Mouse (Mus musculus) lung, embryonic 16.5 days (tissue): ENCODE measurements around the gene Sgms2. TPM values are rescaled to one million over a fixed set of nuclear protein-coding genes. Genes with fewer than 3 reads are reported as not detected.

ENCODE experiments used
- ATAC-seq: fragments of 200-750 bp; cut with Nextera tagmentation; 2 replicates; pipeline ENCODE4 v1.8.0; 2017; ENCODE audit warnings: low read depth, mild to moderate bottlenecking, moderate library complexity
- H3K27ac ChIP-seq: fragments of 300-500 bp; sonication (generic); 2 replicates; pipeline ENCODE4 v1.5.1; 2014; ENCODE audit warnings: mild to moderate bottlenecking, control low read depth, low read length
- H3K27me3 ChIP-seq: fragments of 300-500 bp; sonication (generic); 2 replicates; pipeline ENCODE4 v1.6.1; 2014; ENCODE audit warnings: low read depth, low read length, mixed read lengths; ENCODE audit not compliant: control insufficient read depth, insufficient read depth
- H3K36me3 ChIP-seq: fragments of 300-500 bp; sonication (generic); 2 replicates; pipeline ENCODE4 v1.6.1; 2014; ENCODE audit warnings: low read length; ENCODE audit not compliant: control insufficient read depth, insufficient read depth
- H3K4me1 ChIP-seq: fragments of 300-500 bp; sonication (generic); replicated peaks from 2 replicates; pipeline ENCODE4 v1.6.1; 2014; ENCODE audit warnings: low read length, mixed read lengths; ENCODE audit not compliant: control insufficient read depth, insufficient read depth
- H3K4me2 ChIP-seq: fragments of 300-500 bp; sonication (generic); 2 replicates; pipeline ENCODE4 v1.6.1; 2014; ENCODE audit warnings: low read depth, low read length, control low read depth
- H3K4me3 ChIP-seq: fragments of 300-500 bp; sonication (generic); 2 replicates; pipeline ENCODE4 v1.5.1; 2014; ENCODE audit warnings: mild to moderate bottlenecking, low read length, control low read depth
- H3K9ac ChIP-seq: fragments of 300-500 bp; sonication (generic); 2 replicates; pipeline ENCODE4 v1.6.1; 2014; ENCODE audit warnings: low read length, control low read depth
- H3K9me3 ChIP-seq: fragments of 300-500 bp; sonication (generic); 2 replicates; pipeline ENCODE4 v1.6.1; 2016; ENCODE audit warnings: low read length; ENCODE audit not compliant: control insufficient read depth
- WGBS: fragments of 180-500 bp; shearing (Covaris S2); extraction: QIAGEN DNeasy Blood & Tissue Kit; methylation state at CpG from one replicate; pipeline ENCODE4 v1.1.7; 2014; 5-methylcytosine and 5-hydroxymethylcytosine counted together
- polyA plus RNA-seq: library from polyadenylated mRNA; unstranded; fragments of >200 nt; fragmentation: Nextera tagmentation; extraction: Ambion mirVana; gene quantifications from 2 replicates; pipeline ENCODE4 v1.2.1, GENCODE M21; 2015

Sgms2 gene
- polyA plus RNA-seq, 1 experiment from 2014 or later, result 4.0 TPM

DNA sequence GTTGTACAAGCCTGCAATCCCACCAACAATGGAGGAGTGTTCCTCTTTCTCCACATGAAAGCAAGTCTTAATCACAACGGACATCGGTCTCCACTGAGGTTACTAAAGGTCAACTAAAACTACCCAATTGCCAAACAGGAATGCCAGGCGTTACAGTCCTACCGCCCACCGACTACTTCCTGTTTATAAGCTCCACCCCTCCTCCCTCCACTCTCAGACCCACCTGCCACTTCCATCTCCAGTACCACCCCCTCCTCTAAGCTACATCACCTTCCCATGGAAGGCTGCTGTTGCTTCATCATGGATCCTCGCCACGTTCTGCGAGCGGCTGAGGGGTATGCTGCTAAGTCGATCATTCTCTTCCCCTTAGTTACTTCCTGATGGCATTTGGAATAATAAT, 15.2 kb downstream of the Sgms2 start:
- no peak overlapping the region for H3K27ac ChIP-seq
- H3K9ac ChIP-seq, result no peak overlapping the region
- H3K4me1 ChIP-seq, result peaks cover 3% of the 10 kb centered on the region; the same call in 1 of the 2 replicates
- H3K9me3 ChIP-seq, result no peaks in the 10 kb centered on the region; the same call in 1 of the 2 replicates
- no peak overlapping the region for H3K4me3 ChIP-seq
- 95% methylated on average over 10 of the region's 10 CpGs for whole genome bisulfite sequencing
- H3K36me3 ChIP-seq, result no peaks in the 10 kb centered on the region
- no peak for ATAC-seq
- no peaks in the 10 kb centered on the region for H3K27me3 ChIP-seq
- no peak overlapping the region for H3K4me2 ChIP-seq

GRCm38 (mm10) chr3:131474526-131474925, 16.7 kb downstream of the Sgms2 start:
- Histone ChIP-seq H3K9me3 (no peaks in the 10 kb centered on the region), H3K4me1 (peaks cover 5% of the 10 kb centered on the region; the same call in 1 of the 2 replicates), H3K36me3 (no peaks in the 10 kb centered on the region), H3K27me3 (no peaks in the 10 kb centered on the region), H3K9ac (no peak overlapping the region), H3K27ac (no peak overlapping the region), H3K4me3 (no peak overlapping the region), H3K4me2 (no peak overlapping the region)
- no peak for ATAC-seq
- 64% methylated on average over 13 of the region's 13 CpGs for WGBS

GRCm38 (mm10) chr3:131473496-131473895, 17.7 kb downstream of the Sgms2 start:
- Histone ChIP-seq H3K4me3 (no peak overlapping the region), H3K36me3 (no peaks in the 10 kb centered on the region), H3K4me2 (no peak overlapping the region), H3K27me3 (no peaks in the 10 kb centered on the region), H3K4me1 (peaks cover 5% of the 10 kb centered on the region; the same call in 1 of the 2 replicates), H3K9ac (no peak overlapping the region), H3K27ac (no peak overlapping the region), H3K9me3 (no peaks in the 10 kb centered on the region)
- 33% methylated on average over 1 of the region's 1 CpGs for WGBS
- ATAC-seq, result no peak

DNA sequence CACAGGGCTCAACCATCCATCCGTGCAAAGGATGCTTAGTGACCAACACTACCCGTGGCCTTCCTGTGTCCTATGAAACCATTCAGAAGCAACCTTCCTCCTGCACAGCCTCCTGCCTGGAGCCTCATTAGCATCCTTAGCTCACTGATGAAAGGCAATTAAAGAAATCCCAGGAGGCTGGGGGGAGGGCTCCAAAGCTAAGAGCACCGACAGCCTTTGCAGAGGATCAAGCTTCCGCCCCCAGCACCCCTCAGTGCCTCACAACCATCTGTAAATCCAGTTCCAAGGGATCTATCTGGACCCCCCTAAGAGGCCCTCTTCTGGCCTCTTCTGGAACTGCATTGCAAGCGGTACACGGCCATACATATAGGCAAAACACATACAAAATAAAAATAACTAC, 19.4 kb downstream of the Sgms2 start:
- no peak overlapping the region for H3K27ac ChIP-seq
- no peaks in the 10 kb centered on the region for H3K36me3 ChIP-seq
- H3K27me3 ChIP-seq, result no peaks in the 10 kb centered on the region
- no peaks in the 10 kb centered on the region for H3K9me3 ChIP-seq
- WGBS, result 64% methylated on average over 6 of the region's 6 CpGs
- no peak overlapping the region for H3K4me2 ChIP-seq
- H3K4me3 ChIP-seq, result no peak overlapping the region
- ATAC-seq, result no peak
- H3K4me1 ChIP-seq, result peaks cover 5% of the 10 kb centered on the region; the same call in 1 of the 2 replicates
- H3K9ac ChIP-seq, result no peak overlapping the region

DNA sequence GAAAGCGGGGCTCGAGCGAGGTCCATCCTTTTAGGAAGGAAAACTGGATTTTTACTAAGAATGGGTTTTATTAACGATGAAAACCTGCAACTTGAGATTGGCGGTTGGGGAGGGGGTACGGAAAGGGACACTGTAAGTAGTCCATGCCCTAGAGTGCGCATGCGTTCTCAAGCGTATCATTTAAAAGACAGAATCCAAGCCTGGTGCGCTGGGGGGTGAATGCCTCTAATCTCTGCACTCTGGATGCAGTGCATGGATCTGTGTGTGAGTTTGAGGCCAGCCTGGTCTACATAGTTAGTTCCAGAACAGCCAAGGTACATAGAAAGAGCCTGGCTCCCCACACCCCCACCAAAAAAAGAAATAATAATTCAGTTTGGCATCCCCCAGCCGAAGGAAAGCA, 19.8 kb downstream of the Sgms2 start:
- Histone ChIP-seq H3K36me3 (no peaks in the 10 kb centered on the region), H3K27me3 (no peaks in the 10 kb centered on the region), H3K9ac (no peak overlapping the region), H3K9me3 (no peaks in the 10 kb centered on the region), H3K27ac (no peak overlapping the region), H3K4me3 (no peak overlapping the region), H3K4me2 (no peak overlapping the region), H3K4me1 (peaks cover 5% of the 10 kb centered on the region; the same call in 1 of the 2 replicates)
- ATAC-seq, result no peak
- 69% methylated on average over 11 of the region's 11 CpGs for WGBS

DNA sequence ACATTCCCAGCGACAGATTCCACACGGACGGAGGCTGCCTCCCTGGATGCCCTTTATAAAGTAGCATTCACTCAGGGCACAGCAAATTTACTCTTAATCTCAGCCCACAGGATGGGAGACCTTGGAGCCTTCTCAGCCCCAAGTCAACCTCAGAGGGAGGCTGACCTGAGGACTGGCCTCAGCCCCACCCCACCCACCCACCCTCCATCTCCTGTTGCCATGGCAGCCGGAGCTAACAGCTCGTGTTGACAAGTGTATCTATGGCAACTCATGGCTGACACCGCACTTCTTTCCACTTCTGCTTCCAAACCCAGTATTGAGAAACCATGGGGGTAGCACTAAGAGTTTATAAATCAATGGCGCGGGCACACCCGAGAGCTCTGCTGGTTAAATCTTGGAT, 20.4 kb downstream of the Sgms2 start:
- Histone ChIP-seq H3K4me3 (no peak overlapping the region), H3K27me3 (no peaks in the 10 kb centered on the region), H3K4me1 (peaks cover 5% of the 10 kb centered on the region; the same call in 1 of the 2 replicates), H3K9me3 (no peaks in the 10 kb centered on the region), H3K4me2 (no peak overlapping the region), H3K36me3 (no peaks in the 10 kb centered on the region), H3K27ac (no peak overlapping the region), H3K9ac (no peak overlapping the region)
- peak; percentile 72 for ATAC-seq
- WGBS, result 30% methylated on average over 9 of the region's 9 CpGs

DNA sequence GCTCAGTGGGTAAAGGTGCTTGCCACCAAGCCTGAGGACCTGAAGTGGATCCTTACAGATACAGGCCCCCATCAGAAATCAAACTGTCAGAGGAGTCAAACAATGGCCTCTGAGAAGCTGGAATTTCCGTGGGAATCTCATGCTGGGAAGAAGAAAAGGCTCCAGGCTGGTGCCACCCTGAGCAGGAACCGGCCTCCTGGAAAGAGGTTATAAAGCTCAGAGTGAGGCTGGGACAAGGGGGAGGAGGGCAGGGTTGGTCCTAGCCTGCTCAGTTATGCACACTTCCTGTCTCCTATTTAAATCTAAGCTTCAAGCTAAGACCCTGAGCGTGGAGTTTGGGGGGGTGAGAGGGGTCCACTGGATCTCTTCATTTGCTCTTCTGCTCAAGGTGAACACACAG, 21.6 kb downstream of the Sgms2 start:
- WGBS, result 46% methylated on average over 3 of the region's 3 CpGs
- no peaks in the 10 kb centered on the region for H3K36me3 ChIP-seq
- peaks cover 5% of the 10 kb centered on the region; the same call in 1 of the 2 replicates for H3K4me1 ChIP-seq
- no peaks in the 10 kb centered on the region for H3K9me3 ChIP-seq
- H3K27ac ChIP-seq, result no peak overlapping the region
- H3K9ac ChIP-seq, result no peak overlapping the region
- ATAC-seq, result no peak
- H3K4me3 ChIP-seq, result no peak overlapping the region
- H3K27me3 ChIP-seq, result no peaks in the 10 kb centered on the region
- H3K4me2 ChIP-seq, result no peak overlapping the region

DNA sequence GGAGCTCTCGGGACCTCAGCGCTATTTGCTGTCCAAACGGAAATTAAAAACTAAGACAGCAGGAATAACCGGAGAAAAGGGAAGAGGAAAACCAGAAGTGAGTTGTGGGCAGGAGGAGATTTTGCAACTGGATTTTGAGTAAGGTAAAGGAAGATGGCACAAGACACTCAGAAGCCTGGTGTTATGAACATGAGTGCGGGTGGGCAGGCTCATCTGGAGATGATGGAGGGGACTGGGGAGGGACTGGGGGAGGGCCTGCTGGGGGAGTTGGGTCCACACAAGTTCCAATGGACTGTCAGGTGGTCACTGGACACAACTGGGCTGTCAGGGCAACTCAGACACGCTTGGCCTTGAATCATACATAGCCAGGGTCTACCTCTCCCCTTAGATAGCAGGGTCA, 24.8 kb downstream of the Sgms2 start:
- H3K4me1 ChIP-seq, result peaks cover 6% of the 10 kb centered on the region; the same call in 1 of the 2 replicates
- no peaks in the 10 kb centered on the region for H3K9me3 ChIP-seq
- no peaks in the 10 kb centered on the region for H3K36me3 ChIP-seq
- H3K27me3 ChIP-seq, result no peaks in the 10 kb centered on the region
- no peak overlapping the region for H3K4me3 ChIP-seq
- ATAC-seq, result no peak
- H3K9ac ChIP-seq, result no peak overlapping the region
- WGBS, result 79% methylated on average over 6 of the region's 6 CpGs
- no peak overlapping the region for H3K4me2 ChIP-seq
- H3K27ac ChIP-seq, result no peak overlapping the region

GRCm38 (mm10) chr3:131465536-131466260, 25.5 kb downstream of the Sgms2 start:
- no peaks in the 10 kb centered on the region for H3K36me3 ChIP-seq
- H3K4me1 ChIP-seq, result peaks cover 2% of the 10 kb centered on the region; the same call in 1 of the 2 replicates
- no peak for ATAC-seq
- WGBS, result 78% methylated on average over 3 of the region's 3 CpGs
- H3K4me3 ChIP-seq, result no peak overlapping the region
- H3K9ac ChIP-seq, result no peak overlapping the region
- no peak overlapping the region for H3K4me2 ChIP-seq
- no peaks in the 10 kb centered on the region for H3K9me3 ChIP-seq
- no peak overlapping the region for H3K27ac ChIP-seq
- no peaks in the 10 kb centered on the region for H3K27me3 ChIP-seq
